16 mouse cellular contexts compared by ENCODE assay signal in the genomic region with DNA sequence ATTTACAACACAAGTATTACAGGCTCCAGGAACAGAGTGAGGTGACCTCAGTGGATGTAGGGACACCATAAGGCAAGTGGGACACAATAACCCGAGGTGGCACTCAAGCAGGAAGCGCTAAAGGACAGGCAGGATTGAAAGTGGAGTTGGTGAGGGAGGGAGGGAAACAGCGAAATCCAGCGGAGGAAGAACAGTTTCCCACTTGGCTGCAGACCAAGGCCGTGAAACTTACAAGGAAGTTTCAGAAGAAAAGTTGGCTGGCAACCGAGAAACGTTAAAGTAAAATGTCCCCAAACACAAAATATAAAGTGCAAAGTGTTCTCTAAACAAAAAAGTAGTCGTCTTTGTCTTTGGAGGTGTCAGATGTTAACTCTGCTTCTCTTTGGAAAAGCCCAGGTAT. TPM values are rescaled to one million over a fixed set of nuclear protein-coding genes. Genes with fewer than 3 reads are reported as not detected.
A peak's percentile ranks its signal among the peaks of the same experiment; 100 is the strongest.
DNase-seq lines count a peak whose midpoint lies in the region; ATAC-seq and TF ChIP-seq lines count a peak whose summit lies in the region.
"Had no signal": no experiment of that assay in that cellular context is flagged by ENCODE, and none has a peak within 500 bp of the region (broad histone marks: within the 10 kb centered on the region; RNA-seq: fewer than 3 reads in every experiment).

No protein-coding gene starts in this region.

- no peak for TF ChIP-seq CTCF in lung, embryonic 14.5 days (IDR thresholded peaks at IDR 0.05; ENCODE audit: low read depth)
- TF ChIP-seq CTCF in lung, adult 2 months (IDR thresholded peaks at IDR 0.05; ENCODE audit: insufficient read depth, low read length) = no peak
- TF ChIP-seq CTCF in intestine, postnatal 0 days (IDR thresholded peaks at IDR 0.05; ENCODE audit: low read depth) = no peak

- H3K27me3 ChIP-seq in lung, embryonic 14.5 days (ENCODE audit: insufficient read depth, low read length) = no peaks in the 10 kb centered on the region
- H3K27me3 ChIP-seq in intestine, postnatal 0 days (replicated peaks; ENCODE audit: control insufficient read depth, insufficient read depth, low read length) = no peaks in the 10 kb centered on the region
- H3K27me3 ChIP-seq: forebrain, embryonic 15.5 days; heart, embryonic 13.5 days had no signal

- H3K9ac ChIP-seq in lung, embryonic 14.5 days = no peak overlapping the region
- H3K9ac ChIP-seq in intestine, postnatal 0 days (ENCODE audit: low read depth, low read length) = no peak overlapping the region
- H3K9ac ChIP-seq: forebrain, embryonic 15.5 days; heart, embryonic 13.5 days; liver, embryonic 12.5 days had no signal

- H3K4me3 ChIP-seq in lung, embryonic 14.5 days (ENCODE audit: low read depth, low read length) = no peak overlapping the region
- no peak overlapping the region for H3K4me3 ChIP-seq in lung, adult 2 months (replicated peaks; ENCODE audit: extremely low read depth, low read depth, low read length)
- no peak overlapping the region for H3K4me3 ChIP-seq in intestine, postnatal 0 days (ENCODE audit: low read depth, low read length)
- H3K4me3 ChIP-seq: erythroblast, embryonic 14.5 days; forebrain, embryonic 15.5 days; heart, embryonic 13.5 days; liver, embryonic 12.5 days; midbrain, embryonic 10.5 days had no signal

- peak; percentile 35 for DNase-seq in heart, postnatal 4 days
- no peak for DNase-seq in heart, postnatal 14 days
- DNase-seq in lung, embryonic 14.5 days = peak; percentile 76
- no peak for DNase-seq in lung, adult 2 months
- DNase-seq in adipocyte (ENCODE audit: low spot score) = peak; percentile 52
- DNase-seq: cerebellum, adult 18-20 months; cerebellum, postnatal 36 days; lung, postnatal 4 days; thymus, postnatal 4 days had no signal

- no peak overlapping the region for H3K27ac ChIP-seq in lung, embryonic 14.5 days (ENCODE audit: low read depth)
- H3K27ac ChIP-seq in intestine, postnatal 0 days (ENCODE audit: low read depth, low read length) = peak overlapping the region; percentile 54
- H3K27ac ChIP-seq: forebrain, embryonic 15.5 days; heart, embryonic 13.5 days; liver, embryonic 12.5 days; midbrain, embryonic 10.5 days had no signal

- no peak for TF ChIP-seq POLR2A in lung, adult 2 months (IDR thresholded peaks at IDR 0.05; ENCODE audit: borderline replicate concordance, extremely low read depth, low read depth, low read length)

- no peaks in the 10 kb centered on the region for H3K4me1 ChIP-seq in lung, embryonic 14.5 days (ENCODE audit: insufficient read depth)
- H3K4me1 ChIP-seq in lung, adult 2 months (ENCODE audit: control insufficient read depth, insufficient read depth, low read length) = no peaks in the 10 kb centered on the region
- 0 out of 2 replicates have a peak, but pooled peaks cover 10% of the 10 kb centered on the region for H3K4me1 ChIP-seq in intestine, postnatal 0 days (replicated peaks; ENCODE audit: control insufficient read depth, insufficient read depth, low read length)
- H3K4me1 ChIP-seq: forebrain, embryonic 15.5 days; midbrain, embryonic 10.5 days had no signal

- 37% methylated on average over 8 of the region's 8 CpGs for WGBS in lung, embryonic 14.5 days
- 11% methylated on average over 8 of the region's 8 CpGs for WGBS in lung, adult 2 months
- 20% methylated on average over 8 of the region's 8 CpGs for WGBS in intestine, postnatal 0 days

- no peaks in the 10 kb centered on the region for H3K36me3 ChIP-seq in lung, embryonic 14.5 days (ENCODE audit: insufficient read depth)
- H3K36me3 ChIP-seq in intestine, postnatal 0 days (ENCODE audit: control insufficient read depth, insufficient read depth) = no peaks in the 10 kb centered on the region
- H3K36me3 ChIP-seq: forebrain, embryonic 15.5 days; heart, embryonic 13.5 days; liver, embryonic 12.5 days; midbrain, embryonic 10.5 days had no signal

- no peaks in the 10 kb centered on the region for H3K9me3 ChIP-seq in lung, embryonic 14.5 days (ENCODE audit: low read depth, low read length)
- no peaks in the 10 kb centered on the region for H3K9me3 ChIP-seq in intestine, postnatal 0 days (ENCODE audit: control insufficient read depth)
- H3K9me3 ChIP-seq: forebrain, embryonic 15.5 days; heart, embryonic 13.5 days; liver, embryonic 12.5 days; midbrain, embryonic 10.5 days had no signal

- H3K4me2 ChIP-seq in lung, embryonic 14.5 days = no peak overlapping the region
- H3K4me2 ChIP-seq in intestine, postnatal 0 days (replicated peaks; ENCODE audit: low read depth) = no peak overlapping the region
- H3K4me2 ChIP-seq: forebrain, embryonic 15.5 days; heart, embryonic 13.5 days; liver, embryonic 12.5 days had no signal

- intact Hi-C loops in heart, postnatal 14 days (cut with DNase I) = no loop called here

- ATAC-seq in lung, embryonic 14.5 days (ENCODE audit: insufficient read depth) = no peak
- ATAC-seq in intestine, postnatal 0 days = no peak
- ATAC-seq in activated CD4-positive, CD25-positive, alpha-beta regulatory T cell, adult 4 months = no peak
- ATAC-seq: forebrain, embryonic 15.5 days; liver, embryonic 12.5 days had no signal

RNA-seq across cellular contexts. Expression of gene Tmem98, which starts 14.5 kb away (rescaled TPM):
- 10 to 100 TPM; 50.9 to 53.6 TPM for total RNA-seq in heart, postnatal 4 days (2021)
- total RNA-seq in heart, postnatal 14 days (2021) = 10 to 100 TPM; 17.7 to 18.6 TPM
- polyA plus RNA-seq in lung, embryonic 14.5 days (2014; fragmentation: Nextera tagmentation; extraction: Ambion mirVana) = 127 and 132 TPM in 2 replicates
- polyA plus RNA-seq in lung, adult 2 months (2012; rRNA removed) = 62.4 and 74.1 TPM in 2 replicates
- polyA plus RNA-seq in intestine, postnatal 0 days (2015; fragmentation: Nextera tagmentation; extraction: Ambion mirVana) = 148 and 156 TPM in 2 replicates
- not detected for polyA plus RNA-seq in activated CD4-positive, CD25-positive, alpha-beta regulatory T cell, adult 4 months (2017; shearing (Covaris generic))
- polyA plus RNA-seq: erythroblast, embryonic 14.5 days had no signal

RNA-seq across cellular contexts. Expression of gene Myo1d, which starts 15.6 kb away (rescaled TPM):
- 10 to 100 TPM; 17.4 to 18.5 TPM for total RNA-seq in heart, postnatal 4 days (2021)
- total RNA-seq in heart, postnatal 14 days (2021) = 10 to 100 TPM; 13.0 to 14.6 TPM
- 16.1 and 17.2 TPM in 2 replicates for polyA plus RNA-seq in lung, embryonic 14.5 days (2014; fragmentation: Nextera tagmentation; extraction: Ambion mirVana)
- 69.4 and 80.4 TPM in 2 replicates for polyA plus RNA-seq in lung, adult 2 months (2012; rRNA removed)
- 57.2 and 64.1 TPM in 2 replicates for polyA plus RNA-seq in intestine, postnatal 0 days (2015; fragmentation: Nextera tagmentation; extraction: Ambion mirVana)
- polyA plus RNA-seq in activated CD4-positive, CD25-positive, alpha-beta regulatory T cell, adult 4 months (2017; shearing (Covaris generic)) = under 1 TPM; 0.37 to 0.79 TPM

Comparison
In these comparisons a context has a peak if more than half of its experiments do, and no peak if none do; other contexts are left out.
1. DNase-seq: peak in heart, postnatal 4 days (single experiment), lung, embryonic 14.5 days (single experiment) and adipocyte (single experiment); none in heart, postnatal 14 days (0 of 2) and lung, adult 2 months (single experiment).
2. RNA of gene Tmem98, which starts 14.5 kb away (polyA plus RNA-seq): 148 to 156 TPM in intestine, postnatal 0 days, 127 to 132 TPM in lung, embryonic 14.5 days and 62.4 to 74.1 TPM in lung, adult 2 months; not detected in activated CD4-positive, CD25-positive, alpha-beta regulatory T cell, adult 4 months; every median in the first group is over 10 times any median in the second.